Mouse (Mus musculus) retina, embryonic 14.5 days (tissue): ENCODE results near the gene Hspb7.
A peak's percentile ranks its signal among the peaks of the same experiment; 100 is the strongest.

ENCODE experiments used
- DNase-seq: peaks from one replicate; pipeline ENCODE4 v3.0.0-alpha.2; 2015; ENCODE audit warnings: low spot score

Gene Hspb7

DNA sequence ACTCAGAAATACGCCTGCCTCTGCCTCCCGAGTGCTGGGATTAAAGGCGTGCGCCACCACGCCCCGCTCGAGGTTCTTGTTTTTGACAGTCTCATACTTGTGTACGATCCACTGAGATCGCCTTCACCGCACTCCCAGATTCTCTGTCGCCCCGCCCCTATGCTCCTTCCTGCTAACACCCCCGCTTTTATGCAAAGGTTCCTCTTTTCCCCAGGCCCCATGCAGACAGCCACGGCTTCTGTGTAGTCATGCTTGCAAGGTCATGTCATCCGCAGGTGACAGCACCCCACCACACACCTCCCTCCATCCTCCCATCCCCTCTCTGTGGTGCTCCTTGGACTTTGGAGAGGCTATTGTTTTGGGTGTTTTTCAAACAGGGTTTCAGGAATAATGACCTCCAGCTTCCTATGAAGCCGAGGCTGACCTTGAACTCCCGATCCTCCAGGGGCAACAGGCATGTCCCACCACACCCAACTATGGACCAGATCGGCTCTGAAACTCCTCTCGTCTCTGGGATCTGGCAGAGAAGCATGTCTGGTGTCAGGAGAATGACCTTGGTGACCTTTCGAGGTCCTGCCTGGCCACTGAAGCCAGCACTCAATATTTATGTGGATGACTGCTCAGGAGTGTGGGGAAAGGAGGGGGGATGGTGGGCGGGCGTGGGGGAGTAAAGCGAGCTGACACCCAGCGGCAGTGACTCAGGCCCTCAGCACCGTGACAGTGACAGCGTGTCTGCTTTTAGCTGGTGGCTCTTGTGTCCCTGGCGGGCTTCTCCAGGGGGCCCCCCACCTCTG is 984 bp upstream of the Hspb7 start:
- DNase-seq, result no peak

DNA sequence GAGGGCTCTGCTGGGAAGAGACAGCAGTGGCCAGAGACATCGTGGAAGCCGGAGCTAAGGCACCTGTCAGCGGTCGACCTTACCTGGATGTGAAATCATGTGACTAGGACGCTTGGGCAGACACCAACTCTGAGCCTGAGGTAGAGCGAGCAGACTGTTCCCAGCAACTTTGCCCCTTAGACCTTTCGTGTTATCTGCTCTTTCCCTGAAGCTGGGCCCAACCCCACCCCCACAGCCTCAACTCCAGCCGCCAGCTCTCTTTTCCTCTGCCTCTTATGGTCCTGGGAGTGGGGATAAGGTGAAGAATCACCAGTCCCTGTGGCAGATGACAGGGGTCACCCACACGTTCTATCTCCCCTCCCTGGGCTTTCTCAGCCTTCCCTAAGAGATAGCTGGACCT is 307 bp downstream of the Hspb7 start:
- no peak for DNase-seq

DNA sequence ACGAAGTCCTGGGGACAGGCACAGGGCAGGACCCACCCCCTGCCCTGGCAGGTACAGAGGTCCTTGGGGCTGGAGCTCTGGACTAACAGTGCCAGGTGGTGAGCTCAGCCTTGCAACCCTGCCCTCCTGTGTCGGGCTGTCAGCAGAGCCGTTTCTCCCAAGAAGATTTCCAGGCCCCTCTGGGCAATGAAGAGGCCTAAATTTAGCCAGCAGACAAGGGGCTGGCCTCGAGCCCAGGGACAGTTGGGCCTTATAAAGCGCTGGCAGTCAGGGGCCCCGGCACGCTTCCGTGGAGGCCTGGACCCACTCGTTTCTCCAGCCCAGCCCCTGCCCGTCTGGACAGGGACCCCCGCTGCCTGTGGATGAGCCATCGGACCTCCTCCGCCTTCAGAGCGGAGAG is 844 bp downstream of the Hspb7 start:
- DNase-seq, result no peak

- DNase-seq, result no peak
Observed at GRCm38 (mm10) chr4:141422841-141423240, 2.3 kb downstream of the Hspb7 start.

- no peak for DNase-seq
Observed at GRCm38 (mm10) chr4:141423288-141423687, 2.7 kb downstream of the Hspb7 start.

DNA sequence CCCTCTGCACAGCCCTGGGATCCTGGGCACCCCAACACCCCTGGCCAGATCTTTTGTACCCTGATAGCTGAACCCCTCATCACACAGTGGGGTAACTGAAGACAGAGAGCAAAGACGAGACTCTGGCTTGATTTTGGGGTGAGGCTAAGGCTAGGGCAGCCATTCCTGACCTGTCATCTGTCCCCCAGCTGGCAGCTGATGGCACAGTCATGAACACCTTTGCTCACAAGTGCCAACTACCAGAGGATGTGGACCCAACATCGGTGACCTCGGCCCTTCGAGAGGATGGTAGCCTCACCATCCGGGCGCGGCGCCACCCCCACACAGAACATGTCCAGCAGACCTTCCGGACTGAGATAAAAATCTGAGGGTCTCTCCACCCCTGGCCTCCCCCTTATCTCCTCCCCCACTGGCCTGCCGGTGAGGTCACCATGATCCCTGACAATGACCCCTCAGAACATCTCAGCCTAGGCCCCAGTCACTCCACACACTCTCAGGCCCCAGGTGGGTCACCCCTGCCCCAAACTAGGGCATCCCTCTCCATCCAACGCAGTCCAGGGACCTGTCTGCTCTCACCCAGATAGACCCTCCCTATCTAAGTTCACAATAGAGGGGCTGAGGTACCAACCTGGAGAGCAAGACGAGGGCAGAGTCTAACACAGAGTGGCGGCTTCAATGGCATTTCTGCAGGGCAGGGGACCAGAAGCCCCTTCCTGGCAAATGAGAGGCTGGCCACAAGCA is 3.3 kb downstream of the Hspb7 start:
- no peak for DNase-seq

- peak; percentile 18 for DNase-seq
Observed at GRCm38 (mm10) chr4:141425484-141426479, 5.2 kb downstream of the Hspb7 start.

DNA sequence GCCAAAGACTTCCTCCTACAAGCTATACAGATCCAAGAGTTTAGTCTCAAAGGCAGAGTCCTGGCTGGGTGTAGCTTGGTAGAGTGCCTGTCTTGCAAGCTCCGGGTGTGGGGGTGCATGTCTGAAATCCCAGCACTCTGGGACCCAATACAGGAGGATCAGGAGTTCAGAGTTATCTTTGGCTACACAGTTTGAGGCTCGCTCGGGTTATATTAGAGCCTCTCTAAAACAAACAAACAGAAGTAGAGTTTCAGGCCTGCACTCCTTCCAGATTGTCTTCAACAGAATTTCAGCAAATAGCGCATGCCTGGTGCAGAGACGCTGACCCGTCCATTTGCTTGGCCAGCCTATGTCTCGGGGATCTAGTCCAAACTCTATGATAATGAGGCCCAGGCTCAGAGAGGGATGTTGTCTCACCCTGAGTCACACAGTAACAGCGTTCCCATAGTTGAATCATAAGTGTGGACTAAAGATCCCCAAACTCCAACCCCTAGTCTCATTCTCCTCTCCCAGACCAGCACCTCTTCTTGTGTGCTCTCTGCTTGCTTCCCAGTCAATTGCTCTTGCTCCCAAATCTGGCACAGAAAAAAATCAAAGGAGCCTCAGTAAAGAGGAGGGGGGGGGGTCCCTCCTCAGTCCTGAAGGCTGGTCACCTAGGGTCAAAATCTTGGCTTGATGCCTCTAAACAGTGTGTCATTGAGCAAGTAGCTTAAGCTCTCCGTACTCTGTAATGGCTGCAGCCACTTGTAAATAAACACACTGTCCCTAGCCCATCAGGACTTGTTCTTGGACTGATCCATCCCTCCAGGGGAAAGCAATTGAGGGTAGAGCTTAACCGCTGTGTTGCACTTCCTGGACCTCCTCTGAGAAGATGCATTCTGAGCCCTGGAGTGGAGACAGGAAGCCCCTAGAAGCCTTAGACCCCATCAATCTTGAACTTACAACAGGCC is 6.5 kb downstream of the Hspb7 start:
- DNase-seq, result no peak

DNA sequence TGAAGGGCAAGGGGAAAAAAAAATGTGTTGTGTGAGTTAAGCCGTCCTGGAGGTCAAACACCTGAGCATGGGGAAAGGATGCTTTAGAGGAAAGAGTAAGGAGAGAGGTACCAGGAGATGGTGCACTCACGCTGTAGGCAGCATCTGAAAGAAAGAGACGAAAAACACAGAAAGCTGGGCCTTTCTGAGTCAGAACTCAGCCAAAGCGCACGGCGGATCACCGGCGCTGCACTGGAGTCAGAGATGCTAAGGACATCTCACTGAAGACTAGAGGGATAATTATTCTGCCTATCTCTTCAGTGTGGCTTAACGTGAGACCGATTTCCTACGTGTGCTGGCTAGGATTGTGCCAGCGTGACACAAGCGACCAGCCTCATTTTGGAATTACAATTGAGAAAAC is 7.3 kb downstream of the Hspb7 start:
- DNase-seq, result no peak

GRCm38 (mm10) chr4:141429381-141429780 is 8.8 kb downstream of the Hspb7 start:
- no peak for DNase-seq

- DNase-seq, result peak; percentile 59
Observed at GRCm38 (mm10) chr4:141429847-141430246, 9.3 kb downstream of the Hspb7 start.

GRCm38 (mm10) chr4:141430997-141431396 is 10.4 kb downstream of the Hspb7 start:
- peak; percentile 90 for DNase-seq

- no peak for DNase-seq
Observed at GRCm38 (mm10) chr4:141432666-141433065, 12.1 kb downstream of the Hspb7 start.

DNA sequence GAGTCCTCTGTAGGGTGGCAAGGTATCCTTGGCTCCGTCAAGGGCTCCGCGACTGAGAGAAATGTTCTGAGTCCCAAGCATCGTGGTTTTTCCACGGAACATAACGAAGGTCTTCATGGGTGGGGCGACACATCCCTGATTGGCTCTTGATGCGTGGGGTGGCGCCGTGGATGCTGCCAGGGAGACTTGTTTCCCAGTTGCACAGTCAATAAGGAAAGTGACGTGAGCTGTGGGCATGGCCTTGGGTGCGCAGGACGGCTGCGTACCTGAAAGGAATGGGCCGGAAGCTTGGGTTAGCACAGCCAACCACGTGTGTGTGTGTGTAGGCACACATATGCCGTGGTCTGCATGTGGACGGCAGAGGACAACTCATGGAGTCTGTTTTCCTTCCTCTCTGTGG is 12.6 kb downstream of the Hspb7 start:
- DNase-seq, result no peak

GRCm38 (mm10) chr4:141435974-141436373 is 15.4 kb downstream of the Hspb7 start, which contains the start of gene Srarp:
Srarp (minus strand) TSS chr4:141436105.
- DNase-seq, result no peak

GRCm38 (mm10) chr4:141439083-141439803 is 18.7 kb downstream of the Hspb7 start:
- DNase-seq, result no peak

DNA sequence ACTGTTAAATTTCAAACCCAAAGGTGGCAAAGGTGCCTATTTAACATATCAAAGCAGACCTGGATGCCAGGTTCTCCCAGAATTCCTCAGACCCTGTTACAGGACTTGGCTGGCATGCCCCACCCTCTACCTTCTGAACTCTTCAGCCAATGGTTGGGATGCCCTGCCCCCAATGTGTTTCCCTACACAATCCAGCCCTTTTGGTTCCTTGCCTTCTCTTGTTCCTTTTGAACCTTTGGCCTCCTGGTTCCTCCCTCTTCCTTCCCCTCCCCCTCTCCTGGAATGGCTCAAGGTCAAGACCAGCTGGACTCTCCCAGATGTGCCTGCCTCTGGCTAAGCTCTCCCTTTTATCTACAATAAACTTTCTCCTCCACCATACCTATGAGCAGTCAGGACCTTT is 20.3 kb downstream of the Hspb7 start:
- DNase-seq, result no peak

DNA sequence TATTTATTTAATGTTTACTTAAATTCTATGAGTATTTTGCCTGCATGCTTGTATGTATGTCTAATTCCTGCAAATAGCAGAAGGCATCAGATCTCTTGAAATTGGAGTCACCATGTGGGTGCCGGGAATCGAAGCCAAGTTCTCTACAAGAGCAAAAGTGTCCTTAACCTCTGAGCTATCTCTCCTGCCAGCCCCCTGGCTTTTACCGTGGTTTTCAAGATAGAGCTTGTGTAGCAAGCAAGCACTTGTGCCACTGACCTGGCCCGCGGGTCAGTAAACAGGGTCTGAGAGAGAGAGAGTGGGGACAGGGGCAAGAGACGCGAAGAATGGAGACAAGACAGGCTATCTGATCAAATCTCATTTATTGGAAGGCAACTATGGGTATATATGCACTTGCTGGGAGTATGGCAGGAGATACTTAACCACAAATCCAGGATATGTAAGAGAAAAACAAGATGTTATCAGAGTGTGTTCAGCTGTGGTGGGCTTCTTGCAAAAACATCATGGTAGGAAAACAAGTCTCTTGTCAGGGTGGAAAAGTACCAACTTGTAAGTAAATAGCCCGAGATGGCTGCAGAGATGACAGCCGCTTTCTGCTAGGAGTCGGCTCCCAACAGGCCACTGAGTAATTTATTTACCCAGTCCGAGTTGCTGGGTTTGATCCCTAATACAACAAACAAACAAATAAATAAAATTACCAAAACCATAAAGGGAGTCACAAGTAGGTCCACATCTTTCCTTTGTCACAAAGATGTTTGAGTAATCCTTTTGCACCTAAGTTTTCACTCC is 23.3 kb downstream of the Hspb7 start:
- no peak for DNase-seq
